Mouse (Mus musculus) limb, embryonic 15.5 days (tissue): Measurements from ENCODE around the gene Eif2b3. TPM values are rescaled to one million over a fixed set of nuclear protein-coding genes. Genes with fewer than 3 reads are reported as not detected.

Experiments used
- ATAC-seq: fragments of 200-750 bp; cut with Nextera tagmentation; 2 replicates; pipeline ENCODE4 v1.8.0; 2017; ENCODE audit warnings: low read depth, moderate TSS enrichment; ENCODE audit not compliant: insufficient number of reproducible peaks, low FRiP score, low TSS enrichment
- H3K27ac ChIP-seq: fragments of 300-500 bp; sonication (generic); 2 replicates; pipeline ENCODE4 v1.5.1; 2015; ENCODE audit warnings: moderate library complexity, mild to moderate bottlenecking, inconsistent platforms
- H3K27me3 ChIP-seq: fragments of 300-500 bp; sonication (generic); 2 replicates; pipeline ENCODE4 v1.6.1; 2015; ENCODE audit warnings: inconsistent platforms
- H3K36me3 ChIP-seq: fragments of 300-500 bp; sonication (generic); 2 replicates; pipeline ENCODE4 v1.6.1; 2015; ENCODE audit warnings: inconsistent platforms
- H3K4me1 ChIP-seq: fragments of 300-500 bp; sonication (generic); 2 replicates; pipeline ENCODE4 v1.6.1; 2015; ENCODE audit warnings: inconsistent platforms
- H3K4me2 ChIP-seq: fragments of 300-500 bp; sonication (generic); 2 replicates; pipeline ENCODE4 v1.6.1; 2015; ENCODE audit warnings: mild to moderate bottlenecking, inconsistent platforms
- H3K4me3 ChIP-seq: fragments of 300-500 bp; sonication (generic); 2 replicates; pipeline ENCODE4 v1.5.1; 2015; ENCODE audit warnings: mild to moderate bottlenecking, inconsistent platforms
- H3K9ac ChIP-seq: fragments of 300-500 bp; sonication (generic); 2 replicates; pipeline ENCODE4 v1.6.1; 2015; ENCODE audit warnings: inconsistent platforms
- H3K9me3 ChIP-seq: fragments of 300-500 bp; sonication (generic); 2 replicates; pipeline ENCODE4 v1.6.1; 2016; ENCODE audit warnings: inconsistent platforms
- WGBS: fragments of 180-500 bp; shearing (Covaris S2); methylation state at CpG from one replicate; pipeline ENCODE4 v1.1.7; 2015; 5-methylcytosine and 5-hydroxymethylcytosine counted together
- polyA plus RNA-seq: library from polyadenylated mRNA; unstranded; fragments of >200 nt; fragmentation: Nextera tagmentation; extraction: Ambion mirVana; gene quantifications from 2 replicates; pipeline ENCODE4 v1.2.1, GENCODE M21; 2015

Eif2b3 gene
- polyA plus RNA-seq, 1 experiment from 2014 or later, result 44.3 TPM

DNA sequence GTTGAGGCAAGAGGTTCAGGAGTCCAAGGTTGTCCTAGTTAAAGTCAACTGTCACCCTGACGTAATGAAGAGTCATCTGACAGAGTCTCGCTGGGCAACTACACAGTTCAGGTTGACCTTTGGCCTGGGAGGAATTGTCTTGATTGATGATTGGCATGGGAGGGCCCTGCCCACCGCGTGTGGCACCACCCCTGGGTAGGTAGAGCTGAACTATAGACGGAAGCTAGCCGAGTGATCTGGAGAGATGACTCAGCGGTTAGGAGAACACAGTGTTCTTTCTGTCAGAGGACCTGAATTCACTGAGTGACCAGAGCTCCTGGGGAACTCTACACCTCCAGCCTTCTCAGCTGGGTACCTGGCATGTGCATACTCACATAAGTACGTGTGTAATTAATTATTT is 116.8 kb downstream of the Eif2b3 start:
- H3K9ac ChIP-seq, result no peak overlapping the region
- no peak overlapping the region for H3K4me2 ChIP-seq
- no peak overlapping the region for H3K4me3 ChIP-seq
- H3K27ac ChIP-seq, result no peak overlapping the region
- ATAC-seq, result no peak
- H3K36me3 ChIP-seq, result peaks cover under 1% of the 10 kb centered on the region; the same call in 1 of the 2 replicates
- 27% methylated on average over 8 of the region's 8 CpGs for WGBS
- H3K4me1 ChIP-seq, result peaks cover 16% of the 10 kb centered on the region
- no peaks in the 10 kb centered on the region for H3K9me3 ChIP-seq
- peaks cover 18% of the 10 kb centered on the region for H3K27me3 ChIP-seq

Other genes with a start within 250 kb of the Eif2b3 start
- 36.8 and 37.3 TPM in 2 replicates for gene Toe1, start 211.8 kb upstream of the Eif2b3 start, polyA plus RNA-seq
- gene Mutyh, start 211.7 kb upstream of the Eif2b3 start, polyA plus RNA-seq, result 13.2 and 13.3 TPM in 2 replicates
- gene Hpdl, start 197.7 kb upstream of the Eif2b3 start, polyA plus RNA-seq, result 0.56 and 0.68 TPM in 2 replicates
- gene Zswim5, start 142.0 kb upstream of the Eif2b3 start, polyA plus RNA-seq, result 0.22 and 0.24 TPM in 2 replicates
- gene Urod, start 25.0 kb upstream of the Eif2b3 start, polyA plus RNA-seq, result 85.3 and 90.8 TPM in 2 replicates
- gene Hectd3, start 24.1 kb upstream of the Eif2b3 start, polyA plus RNA-seq, result 11.2 and 11.5 TPM in 2 replicates
- 13.7 and 15.8 TPM in 2 replicates for gene Ptch2, start 76.7 kb downstream of the Eif2b3 start, polyA plus RNA-seq
- gene Btbd19, start 106.3 kb downstream of the Eif2b3 start, polyA plus RNA-seq, result 10.0 and 10.3 TPM in 2 replicates
- gene Tctex1d4, start 107.4 kb downstream of the Eif2b3 start, polyA plus RNA-seq, result not detected in 2 replicates
- gene Plk3, start 114.6 kb downstream of the Eif2b3 start, polyA plus RNA-seq, result 5.7 and 6.8 TPM in 2 replicates
- 803 and 994 TPM in 2 replicates for gene Rps8, start 136.8 kb downstream of the Eif2b3 start, polyA plus RNA-seq
- 45.9 and 47.4 TPM in 2 replicates for gene Kif2c, start 163.2 kb downstream of the Eif2b3 start, polyA plus RNA-seq
- gene Tmem53, start 232.5 kb downstream of the Eif2b3 start, polyA plus RNA-seq, result 10.0 and 12.4 TPM in 2 replicates
- gene Armh1, start 232.7 kb downstream of the Eif2b3 start, polyA plus RNA-seq, result 0.51 and 1.1 TPM in 2 replicates